Mouse (Mus musculus) spleen, adult 12 weeks (tissue): ENCODE results near the gene Cish.
"Not testable (repeated sequence)": the region's sequence is repeated elsewhere in the genome, so short reads cannot be mapped to it uniquely, and the experiment has no call there.

Experiments used
- DNase-seq: peaks from one replicate; pipeline ENCODE4 v3.0.0; 2022; ENCODE audit warnings: low spot score

The Cish gene

GRCm38 (mm10) chr9:107298876-107299275 lies 3.0 kb downstream of the Cish start:
- DNase-seq: no peak

GRCm38 (mm10) chr9:107299783-107300182 lies 4.0 kb downstream of the Cish start:
- DNase-seq: no peak

GRCm38 (mm10) chr9:107300224-107300973 lies 4.6 kb downstream of the Cish start:
- no peak for DNase-seq

DNA sequence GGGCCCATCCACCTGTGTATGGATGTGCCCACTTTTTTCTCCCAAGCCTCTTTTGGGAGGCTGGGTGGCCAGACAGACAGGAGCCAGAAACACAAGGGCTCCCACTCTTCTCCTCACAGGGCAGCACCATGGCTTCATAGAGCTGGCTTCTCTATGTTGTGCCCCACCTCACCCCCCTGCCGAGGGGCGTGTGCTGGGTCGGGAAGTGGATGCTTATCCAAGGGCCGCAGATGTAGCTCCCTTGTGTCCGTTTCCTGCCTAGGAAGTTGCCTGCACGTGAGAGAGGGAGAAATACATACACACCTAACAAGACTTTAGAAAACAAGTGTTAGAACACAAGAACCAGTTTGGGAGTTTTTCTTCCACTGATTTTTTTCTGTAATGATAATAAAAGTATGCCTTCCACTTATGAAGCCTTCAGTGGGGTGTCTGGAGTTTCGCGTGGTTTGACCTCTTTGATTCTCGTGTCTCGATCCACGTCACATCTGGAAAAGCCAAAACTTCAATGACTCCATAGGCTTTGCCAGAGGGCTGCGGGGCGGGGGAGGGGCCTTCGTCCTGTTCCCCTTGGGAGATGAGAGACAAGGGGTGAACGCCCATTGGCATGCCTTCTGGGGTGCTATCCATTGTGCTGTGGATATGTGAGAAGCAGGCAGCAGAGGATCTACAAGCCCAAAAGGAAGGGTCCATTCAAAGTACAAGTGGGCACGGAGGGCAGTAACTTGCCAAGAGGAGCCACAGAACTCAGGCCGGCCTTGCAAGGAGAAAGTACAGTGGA lies 5.9 kb downstream of the Cish start:
- DNase-seq: no peak

DNA sequence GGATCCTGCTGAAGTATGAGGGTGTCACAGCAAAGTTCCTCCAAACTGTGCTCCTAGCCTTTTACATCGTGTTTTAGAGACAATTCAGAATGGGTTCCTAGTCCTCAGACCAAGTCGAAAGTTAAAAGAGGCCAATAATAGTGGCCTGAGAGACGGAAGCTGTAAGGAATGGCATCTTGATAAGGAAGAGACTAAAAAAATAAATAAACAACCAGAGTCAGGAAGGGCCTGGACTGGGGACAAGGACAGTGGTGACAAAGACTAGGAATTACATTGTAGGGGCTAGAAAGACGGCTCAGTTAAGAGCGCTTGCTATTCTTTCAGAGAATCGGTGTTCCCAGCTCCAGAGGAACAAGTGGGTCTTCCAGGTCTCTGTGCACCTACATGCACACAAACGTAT lies 6.8 kb downstream of the Cish start:
- no peak for DNase-seq

DNA sequence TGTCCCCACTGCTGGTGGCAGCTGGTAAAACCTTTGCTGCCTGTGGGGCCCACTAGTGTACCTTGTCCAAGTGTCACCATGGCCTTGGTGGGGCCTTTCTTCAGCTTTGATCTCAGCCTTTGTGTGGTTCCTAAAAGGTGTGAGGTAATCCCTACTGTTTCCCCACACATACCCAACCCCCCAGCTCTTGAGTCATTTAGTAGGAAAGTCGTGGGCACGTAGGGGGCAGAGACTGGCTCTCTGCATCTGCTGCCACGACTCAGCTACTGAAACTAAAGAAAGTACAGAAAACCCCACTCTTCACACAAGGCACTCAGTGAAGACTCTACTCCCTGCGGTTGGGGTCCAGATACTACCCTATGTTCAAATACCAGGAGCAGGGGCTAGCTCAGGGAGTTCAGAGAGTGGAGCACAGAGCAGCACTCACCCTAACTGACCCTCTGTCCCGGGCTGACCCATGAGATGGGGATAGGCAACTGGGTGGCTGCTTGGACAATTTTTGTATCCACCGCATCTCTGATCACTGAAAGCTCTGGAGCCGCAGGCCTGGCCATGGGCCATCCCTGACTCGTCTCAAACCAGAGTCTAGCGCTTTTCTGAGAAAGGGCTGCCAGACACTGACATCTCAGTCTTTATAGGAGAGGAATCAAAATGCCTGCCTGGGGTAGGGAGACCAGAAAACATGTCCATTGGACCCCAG lies 7.4 kb downstream of the Cish start:
- DNase-seq: no peak

DNA sequence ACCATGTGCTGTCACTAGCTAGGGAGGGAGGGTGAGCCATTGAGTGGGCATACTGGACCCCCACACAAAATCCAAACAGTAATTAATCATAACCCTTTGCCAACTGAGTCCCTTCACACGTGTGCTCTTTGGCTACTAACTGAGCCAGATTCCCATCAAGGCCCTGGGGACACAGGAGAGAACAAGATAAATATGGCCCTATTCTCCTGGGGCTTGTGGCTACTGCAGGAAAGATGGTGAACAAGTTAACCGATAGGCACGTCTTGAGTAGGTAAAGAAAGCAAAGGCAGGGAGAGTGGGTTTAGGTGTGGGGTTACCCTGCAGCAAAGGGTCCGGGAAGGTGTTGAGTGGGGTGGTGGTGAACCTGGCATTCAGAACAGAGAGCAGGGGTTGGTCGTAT lies 8.1 kb downstream of the Cish start:
- no peak for DNase-seq

GRCm38 (mm10) chr9:107304383-107304782 lies 8.6 kb downstream of the Cish start:
- no peak for DNase-seq

- no peak for DNase-seq
These were observed 9.2 kb downstream of the Cish start for GRCm38 (mm10) chr9:107305012-107305411.

DNA sequence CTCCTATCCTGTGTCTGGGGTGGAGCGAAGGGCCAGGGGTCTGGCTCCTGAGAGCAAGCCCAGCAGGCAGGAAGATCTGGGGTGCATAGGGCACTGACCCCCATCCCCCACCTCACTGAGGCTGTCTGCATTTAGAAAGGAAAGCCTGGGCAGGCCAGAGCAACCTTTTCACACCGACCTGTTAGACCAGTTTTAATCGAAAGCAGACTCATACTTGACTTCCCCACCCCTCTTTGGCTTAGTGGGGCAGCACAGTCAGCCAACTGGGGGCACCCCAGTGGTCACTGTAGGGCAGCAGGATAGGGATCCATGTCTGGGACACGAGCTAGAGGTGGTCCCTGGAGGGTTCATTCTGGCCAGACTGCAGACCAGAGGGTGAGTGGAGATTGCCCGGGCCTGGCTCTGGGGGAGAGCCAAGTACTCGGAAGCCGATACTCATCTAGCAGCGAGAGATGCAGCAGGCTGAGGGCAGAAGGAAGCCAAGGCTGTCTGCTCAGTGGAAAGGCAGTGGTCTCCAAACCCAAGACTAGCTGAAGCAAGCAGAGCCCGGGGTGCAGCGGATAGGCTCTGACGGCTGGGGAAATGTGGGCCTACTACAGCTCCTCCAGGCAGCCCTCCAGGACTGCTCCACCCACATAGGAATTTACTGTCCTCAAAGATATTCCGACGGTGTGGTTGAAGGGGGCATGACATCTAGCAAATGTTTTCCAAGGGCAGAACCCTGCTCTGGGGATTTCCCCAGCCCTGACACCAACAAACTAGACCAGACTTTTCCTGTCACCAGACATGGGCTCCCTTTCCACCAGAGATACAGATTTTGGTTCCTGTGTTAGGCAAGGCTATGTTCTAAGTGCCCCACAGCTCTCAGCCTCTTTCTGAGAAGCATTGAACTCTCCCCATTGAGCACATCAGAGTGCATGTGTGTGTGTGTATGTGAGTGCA lies 10.0 kb downstream of the Cish start:
- no peak for DNase-seq

DNA sequence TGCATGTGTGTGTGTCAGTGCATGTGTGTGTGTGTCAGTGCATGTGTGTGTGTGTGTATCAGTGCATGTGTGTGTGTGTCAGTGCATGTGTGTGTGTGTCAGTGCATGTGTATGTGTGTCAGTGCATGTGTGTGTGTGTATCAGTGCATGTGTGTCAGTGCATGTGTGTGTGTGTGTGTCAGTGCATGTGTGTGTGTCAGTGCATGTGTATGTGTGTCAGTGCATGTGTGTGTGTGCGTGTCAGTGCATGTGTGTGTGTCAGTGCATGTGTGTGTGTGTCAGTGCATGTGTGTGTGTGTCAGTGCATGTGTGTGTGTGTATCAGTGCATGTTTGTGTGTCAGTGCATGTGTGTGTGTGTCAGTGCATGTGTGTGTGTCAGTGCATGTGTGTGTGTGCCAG lies 10.8 kb downstream of the Cish start:
- DNase-seq: not testable (repeated sequence)

GRCm38 (mm10) chr9:107307099-107307872 lies 11.5 kb downstream of the Cish start:
- no peak for DNase-seq

- DNase-seq: no peak
These were observed 12.1 kb downstream of the Cish start for GRCm38 (mm10) chr9:107307886-107308285.

DNA sequence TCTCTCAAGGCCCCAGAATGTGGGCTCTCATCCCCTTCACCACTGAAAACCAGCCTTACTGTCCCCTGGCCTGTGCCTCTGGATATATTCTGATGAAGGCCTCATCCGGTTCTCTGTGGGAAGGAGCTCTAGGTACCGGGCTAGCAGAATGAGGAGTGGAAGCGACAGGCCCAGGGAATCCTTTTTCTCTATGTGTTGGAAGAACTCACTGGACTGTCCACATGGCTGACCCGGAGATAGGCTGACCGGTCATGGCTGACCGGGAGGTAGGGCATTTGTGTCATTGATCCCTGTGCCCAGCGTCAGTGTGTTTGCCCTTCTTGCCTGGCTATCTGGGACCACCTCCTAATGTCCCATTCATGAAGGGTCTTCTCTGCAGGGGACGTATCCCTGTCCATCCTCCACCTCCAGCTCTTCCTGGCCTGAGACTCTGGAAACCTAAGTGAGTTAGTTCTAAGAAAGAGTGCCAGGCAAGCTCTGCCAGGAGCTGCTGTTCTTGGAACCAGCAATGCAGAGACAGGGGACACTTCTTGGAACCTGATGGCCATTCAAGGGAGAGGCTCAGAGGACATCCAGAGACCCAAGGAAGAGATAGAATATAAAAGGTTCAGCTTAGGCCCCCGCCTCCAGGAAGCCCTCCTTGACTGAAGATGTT lies 12.6 kb downstream of the Cish start:
- no peak for DNase-seq

DNA sequence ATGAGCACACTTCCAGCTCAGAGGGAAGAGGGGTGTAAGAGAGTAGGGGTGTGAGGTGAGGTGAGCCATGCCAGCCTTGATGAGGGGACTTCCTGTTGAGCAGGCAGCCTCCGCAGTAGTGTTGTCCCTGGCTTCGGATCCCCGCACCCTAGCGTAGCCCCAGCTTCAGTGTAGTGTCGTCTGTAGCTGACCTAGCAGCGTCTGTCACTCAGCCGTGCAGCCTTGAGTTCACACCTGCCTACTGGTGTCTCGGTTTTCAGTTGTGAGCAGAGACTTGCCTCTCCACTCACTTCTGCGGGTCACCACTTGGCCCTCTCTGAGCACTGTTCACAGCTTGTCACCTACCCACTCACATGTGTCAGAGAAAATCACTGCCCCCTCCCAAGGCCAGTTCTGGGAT lies 13.3 kb downstream of the Cish start:
- no peak for DNase-seq

GRCm38 (mm10) chr9:107309600-107309999 lies 13.8 kb downstream of the Cish start:
- DNase-seq: no peak

- peak; percentile 26 for DNase-seq
These were observed 17.2 kb downstream of the Cish start for GRCm38 (mm10) chr9:107312811-107313584.

DNA sequence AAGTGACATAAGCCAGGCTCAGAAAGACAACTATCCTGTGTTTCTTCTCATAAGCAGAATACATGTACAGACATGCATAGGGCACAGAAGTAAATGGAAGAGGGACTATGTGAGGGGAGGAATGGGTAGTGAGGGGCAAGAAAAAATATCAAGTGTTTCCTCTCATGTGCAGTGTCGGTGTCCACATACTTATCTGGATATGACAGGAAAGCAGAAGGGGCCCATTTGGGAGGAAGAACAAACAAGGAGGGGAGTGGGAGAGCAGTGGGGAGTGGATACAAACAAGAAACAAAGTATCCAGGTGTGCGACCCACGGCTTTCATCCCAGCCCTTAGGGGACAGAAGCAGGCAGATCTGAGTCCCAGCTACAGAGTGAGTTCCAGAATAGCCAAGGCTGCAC lies 18.1 kb downstream of the Cish start:
- no peak for DNase-seq

DNA sequence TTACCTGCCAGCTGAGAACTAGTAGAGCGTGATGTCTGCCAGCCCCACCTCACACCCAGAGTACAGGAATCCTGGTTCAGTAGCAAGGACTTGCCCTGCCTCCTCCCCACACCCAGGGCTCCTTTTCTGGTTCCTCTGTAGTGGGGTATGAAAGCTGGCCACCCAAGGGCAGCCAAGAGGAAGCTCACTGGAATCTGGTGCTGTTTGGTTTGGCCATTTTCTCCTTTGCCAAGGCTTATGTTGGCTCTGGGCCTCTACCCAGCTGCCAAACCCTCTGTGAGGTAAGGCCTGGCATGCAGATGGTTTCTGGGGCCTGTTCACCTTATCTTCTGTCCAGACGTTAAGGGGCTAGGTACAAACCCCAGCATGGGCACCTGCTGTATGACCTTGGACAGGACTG lies 20.0 kb downstream of the Cish start:
- no peak for DNase-seq
